26 mouse cellular contexts compared by ENCODE assay signal in the genomic region with DNA sequence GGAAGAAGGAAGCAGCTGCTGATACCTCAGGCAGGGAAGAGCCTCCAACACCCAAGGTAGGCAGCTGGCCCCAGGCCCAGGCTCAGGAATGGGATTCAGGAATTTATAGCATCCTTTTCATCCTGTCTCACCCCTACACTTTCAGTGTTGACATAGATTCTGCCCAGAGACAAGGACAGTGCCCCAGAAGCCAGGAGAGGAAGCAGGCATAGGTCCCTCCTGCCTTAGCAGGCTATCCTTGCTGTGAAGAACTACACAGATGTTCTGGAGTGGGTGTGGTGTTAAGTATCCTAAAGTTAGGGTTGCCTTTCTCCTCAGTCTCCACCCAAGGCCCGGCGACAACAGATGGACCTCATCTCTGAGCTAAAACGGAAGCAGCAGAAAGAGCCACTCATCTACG. TPM values are rescaled to one million over a fixed set of nuclear protein-coding genes. Genes with fewer than 3 reads are reported as not detected.
A peak's percentile ranks its signal among the peaks of the same experiment; 100 is the strongest.
DNase-seq lines count a peak whose midpoint lies in the region; TF ChIP-seq lines count a peak whose summit lies in the region.
"Had no signal": no experiment of that assay in that cellular context is flagged by ENCODE, and none has a peak within 500 bp of the region (broad histone marks: within the 10 kb centered on the region; RNA-seq: fewer than 3 reads in every experiment).

No protein-coding gene starts in this region.

- no peak for TF ChIP-seq CTCF in left cerebral cortex, adult 2 months (IDR thresholded peaks at IDR 0.05)

- peak overlapping the region; percentile 53 for H3K4me3 ChIP-seq in left cerebral cortex, adult 2 months
- H3K4me3 ChIP-seq: embryonic facial prominence, embryonic 12.5 days; kidney, embryonic 15.5 days; limb, embryonic 12.5 days; liver, embryonic 15.5 days had no signal

- DNase-seq in frontal cortex, postnatal 36 days (ENCODE audit: low spot score in 2 of 2), result peak; percentile 67 to 81
- no peak for DNase-seq in frontal cortex, postnatal 10 days (ENCODE audit: low spot score in 2 of 2)
- peak in 1 of 2 experiments; percentile 63 for DNase-seq in left cerebral cortex, adult 2 months (ENCODE audit: extremely low spot score in 1 of 2, low spot score in 2 of 2)
- no peak for DNase-seq in left cerebral cortex, adult 11 months (ENCODE audit: low spot score)
- DNase-seq in left cerebral cortex, postnatal 14 days (ENCODE audit: low spot score in 2 of 2), result peak; percentile 56 to 67
- peak; percentile 84 for DNase-seq in telencephalon, adult 2 months (ENCODE audit: low read depth, low spot score)
- no peak for DNase-seq in gastrocnemius, postnatal 14 days
- DNase-seq: adrenal gland, adult 2 months; adrenal gland, postnatal 36 days; cerebellum, adult 9-10 months; cerebellum, postnatal 36 days; embryo, embryonic 11 days; heart, postnatal 14 days; kidney, adult 18-20 months; kidney, postnatal 36 days; layer of hippocampus, adult 9-11 months; lung, embryonic 14.5 days; lung, postnatal 14 days; midbrain, embryonic 14.5 days had no signal

- intact Hi-C loops in left cerebral cortex, adult 2 months (cut with DNase I), result loop anchor here (10.0 kb wide), 1 partner anchor 467 kb away; no protein-coding TSS in a partner anchor
- intact Hi-C loops in left cerebral cortex, postnatal 14 days (cut with DNase I), result no loop called here
- intact Hi-C loops in gastrocnemius, postnatal 14 days (cut with DNase I; ENCODE audit: low total_unique reads), result no loop called here

- H3K27ac ChIP-seq in left cerebral cortex, adult 2 months, result peak overlapping the region; percentile 98
- H3K27ac ChIP-seq: embryonic facial prominence, embryonic 12.5 days; kidney, embryonic 15.5 days; limb, embryonic 12.5 days; liver, embryonic 15.5 days had no signal

RNA-seq across cellular contexts. Expression of a gene that starts 11.0 kb away (rescaled TPM):
- 1 to 10 TPM; 2.2 to 2.7 TPM for total RNA-seq in left cerebral cortex, adult 2 months (2021)
- 1 to 10 TPM; 2.3 TPM for total RNA-seq in left cerebral cortex, postnatal 14 days (2021)
- total RNA-seq in gastrocnemius, postnatal 14 days (2021), result not detected
- total RNA-seq: adrenal gland, postnatal 36 days; gastrocnemius, adult 18-20 months; heart, postnatal 14 days; liver, adult 2 months; monocyte, adult 5-6 weeks had no signal

RNA-seq across cellular contexts. Expression of a gene that starts 20.9 kb away (rescaled TPM):
- total RNA-seq in left cerebral cortex, adult 2 months (2021), result 1 to 10 TPM; 1.7 to 2.9 TPM
- total RNA-seq in left cerebral cortex, postnatal 14 days (2021), result 1 to 10 TPM; 1.0 to 1.2 TPM
- not detected for total RNA-seq in gastrocnemius, postnatal 14 days (2021)
- total RNA-seq: adrenal gland, adult 2 months; adrenal gland, postnatal 36 days; gastrocnemius, adult 18-20 months; heart, postnatal 14 days; liver, adult 2 months; monocyte, adult 5-6 weeks had no signal

RNA-seq across cellular contexts. Expression of a gene that starts 26.4 kb away (rescaled TPM):
- total RNA-seq in left cerebral cortex, adult 2 months (2021), result 100 to 1,000 TPM; 186 to 209 TPM
- total RNA-seq in left cerebral cortex, postnatal 14 days (2021), result 100 to 1,000 TPM; 132 to 143 TPM
- total RNA-seq in gastrocnemius, postnatal 14 days (2021), result 1 to 10 TPM; 6.7 to 7.3 TPM

Comparison
In these comparisons a context has a peak if more than half of its experiments do, and no peak if none do; other contexts are left out.
1. DNase-seq: peak in frontal cortex, postnatal 36 days (2 of 2), left cerebral cortex, postnatal 14 days (2 of 2) and telencephalon, adult 2 months (single experiment); none in frontal cortex, postnatal 10 days (0 of 2), left cerebral cortex, adult 11 months (single experiment) and gastrocnemius, postnatal 14 days (single experiment).
2. RNA of a gene that starts 26.4 kb away (total RNA-seq): 186 to 209 TPM in left cerebral cortex, adult 2 months and 132 to 143 TPM in left cerebral cortex, postnatal 14 days; 6.7 to 7.3 TPM in gastrocnemius, postnatal 14 days; every median in the first group is over 10 times any median in the second.